Mouse (Mus musculus): ENCODE results near the gene Pgd.

GRCm38 (mm10) chr4:149182755-149183154 lies 16.2 kb upstream of the Pgd start:
- no peak for TF ChIP-seq CTCF (IDR thresholded peaks at IDR 0.05; ENCODE audit: control insufficient read depth, insufficient read depth, insufficient read length)
- no peak for TF ChIP-seq CEBPB (IDR thresholded peaks at IDR 0.05; ENCODE audit: low read depth)

Data from C2C12 (cell line).